Mouse (Mus musculus) neutrophil, adult 65 days (primary cell): ENCODE results near the gene Vmn1r14. TPM values are rescaled to one million over a fixed set of nuclear protein-coding genes. Genes with fewer than 3 reads are reported as not detected.

Source experiments
- total RNA-seq: library from RNA; stranded (reverse); gene quantifications from 2 replicates; pipeline ENCODE4 v1.2.4, GENCODE M21; 2023

Vmn1r14 gene
- total RNA-seq = not detected in 2 replicates

DNA sequence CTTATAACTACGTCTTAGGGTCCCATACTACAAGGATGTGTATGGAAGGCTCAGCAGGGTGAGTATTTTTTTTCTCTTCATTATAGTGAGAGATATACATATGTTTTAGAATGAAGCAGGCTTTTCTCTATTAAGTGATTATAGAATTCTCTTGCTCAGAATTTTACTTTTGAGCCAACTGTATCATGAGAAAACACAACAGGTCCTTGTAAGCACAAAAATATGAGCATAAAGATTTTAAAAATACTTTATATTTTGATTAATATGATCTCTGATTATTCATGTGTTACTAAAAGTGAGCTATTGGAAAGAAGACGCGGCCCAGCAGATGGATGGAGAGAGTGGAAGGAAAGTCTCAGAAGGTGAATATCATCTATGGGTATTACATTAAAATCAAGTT is at the start of gene Vmn1r14:
TSS of gene Vmn1r14 (plus strand) at position 301 of the 400 bp plus-strand sequence.

GRCm38 (mm10) chr6:57202990-57203389 is 28.5 kb upstream of the Vmn1r14 start, which contains the start of gene Vmn1r13:
Vmn1r13 (plus strand) TSS chr6:57203290.

GRCm38 (mm10) chr6:57257652-57258051 is 26.2 kb downstream of the Vmn1r14 start, which contains the start of gene Vmn1r15:
Vmn1r15 (plus strand) TSS chr6:57257952.

Other genes with a start within 250 kb of the Vmn1r14 start
- gene Vmn1r6, start 234.4 kb upstream of the Vmn1r14 start, total RNA-seq = not detected in 2 replicates
- not detected in 2 replicates for gene Vmn1r7, start 206.4 kb upstream of the Vmn1r14 start, total RNA-seq
- gene Vmn1r8, start 199.4 kb upstream of the Vmn1r14 start, total RNA-seq = not detected in 2 replicates
- gene Vmn1r9, start 164.9 kb upstream of the Vmn1r14 start, total RNA-seq = not detected in 2 replicates
- gene Vmn1r10, start 122.2 kb upstream of the Vmn1r14 start, total RNA-seq = not detected in 2 replicates
- not detected in 2 replicates for gene Vmn1r11, start 98.2 kb upstream of the Vmn1r14 start, total RNA-seq
- 0.14 and 0.16 TPM in 2 replicates for gene Vmn1r12, start 74.8 kb upstream of the Vmn1r14 start, total RNA-seq
- not detected in 2 replicates for gene Vmn1r13, start 28.4 kb upstream of the Vmn1r14 start, total RNA-seq
- gene Vmn1r15, start 26.3 kb downstream of the Vmn1r14 start, total RNA-seq = not detected in 2 replicates
- gene Vmn1r16, start 97.8 kb downstream of the Vmn1r14 start, total RNA-seq = not detected in 2 replicates
- gene Vmn1r17, start 132.0 kb downstream of the Vmn1r14 start, total RNA-seq = not detected in 2 replicates
- not detected in 2 replicates for gene Vmn1r18, start 164.1 kb downstream of the Vmn1r14 start, total RNA-seq
- gene Vmn1r19, start 172.1 kb downstream of the Vmn1r14 start, total RNA-seq = not detected in 2 replicates
- not detected in 2 replicates for gene Vmn1r20, start 197.2 kb downstream of the Vmn1r14 start, total RNA-seq